Mouse (Mus musculus) liver, embryonic 11.5 days (tissue): ENCODE results near the gene Cdh13. TPM values are rescaled to one million over a fixed set of nuclear protein-coding genes. Genes with fewer than 3 reads are reported as not detected.

Experiments
- ATAC-seq: fragments of 200-750 bp; cut with Nextera tagmentation; replicated peaks from 2 replicates; pipeline ENCODE4 v1.8.0; 2017; ENCODE audit warnings: moderate number of reproducible peaks, mild to moderate bottlenecking, moderate TSS enrichment, moderate library complexity; ENCODE audit not compliant: low FRiP score
- DNase-seq: peaks from one replicate; pipeline ENCODE4 v3.0.0-alpha.2; 2017; ENCODE audit warnings: low spot score
- H3K27ac ChIP-seq: fragments of 300-500 bp; sonication (generic); 2 replicates; pipeline ENCODE4 v1.5.1; 2014; ENCODE audit warnings: mild to moderate bottlenecking, low read depth, low read length, control low read depth
- H3K27me3 ChIP-seq: fragments of 300-500 bp; sonication (generic); replicated peaks from 2 replicates; pipeline ENCODE4 v1.6.1; 2014; ENCODE audit warnings: low read length, mixed read lengths; ENCODE audit not compliant: control insufficient read depth, insufficient read depth
- H3K36me3 ChIP-seq: fragments of 300-500 bp; sonication (generic); 2 replicates; pipeline ENCODE4 v1.6.1; 2014; ENCODE audit warnings: mild to moderate bottlenecking, low read length, moderate library complexity, mixed read lengths; ENCODE audit not compliant: control insufficient read depth, insufficient read depth
- H3K4me1 ChIP-seq: fragments of 300-500 bp; sonication (generic); replicated peaks from 2 replicates; pipeline ENCODE4 v1.6.1; 2014; ENCODE audit warnings: low read length, mixed read lengths; ENCODE audit not compliant: control insufficient read depth, insufficient read depth
- H3K4me2 ChIP-seq: fragments of 300-500 bp; sonication (generic); 2 replicates; pipeline ENCODE4 v1.6.1; 2014; ENCODE audit warnings: mild to moderate bottlenecking, control low read depth, moderate library complexity
- H3K4me3 ChIP-seq: fragments of 300-500 bp; sonication (generic); 2 replicates; pipeline ENCODE4 v1.5.1; 2014; ENCODE audit warnings: low read depth, low read length, control low read depth
- H3K9ac ChIP-seq: fragments of 300-500 bp; sonication (generic); 2 replicates; pipeline ENCODE4 v1.6.1; 2014; ENCODE audit warnings: low read depth, low read length, control low read depth
- H3K9me3 ChIP-seq: fragments of 300-500 bp; sonication (generic); 2 replicates; pipeline ENCODE4 v1.6.1; 2016; ENCODE audit warnings: low read length, inconsistent platforms, mixed read lengths; ENCODE audit not compliant: control insufficient read depth
- WGBS: fragments of 180-500 bp; shearing (Covaris S2); extraction: QIAGEN DNeasy Blood & Tissue Kit; methylation state at CpG from one replicate; pipeline ENCODE4 v1.1.7; 2014; 5-methylcytosine and 5-hydroxymethylcytosine counted together
- polyA plus RNA-seq: library from polyadenylated mRNA; unstranded; fragments of >200 nt; fragmentation: Nextera tagmentation; extraction: Ambion mirVana; gene quantifications from 2 replicates; pipeline ENCODE4 v1.2.1, GENCODE M21; 2014

Gene Cdh13
- polyA plus RNA-seq, 1 experiment from 2014 or later, result 2.9 TPM

- Histone ChIP-seq H3K4me2 (no peak overlapping the region), H3K9ac (no peak overlapping the region), H3K27me3 (no peaks in the 10 kb centered on the region), H3K36me3 (no peaks in the 10 kb centered on the region), H3K4me3 (no peak overlapping the region), H3K9me3 (no peaks in the 10 kb centered on the region; the same call in 1 of the 2 replicates), H3K4me1 (no peaks in the 10 kb centered on the region), H3K27ac (no peak overlapping the region)
- DNase-seq (no peak), ATAC-seq (no peak)
- WGBS, result 85% methylated on average over 3 of the region's 3 CpGs
These were observed 181.9 kb downstream of the Cdh13 start for GRCm38 (mm10) chr8:118465330-118465948.

- WGBS, result 84% methylated on average over 9 of the region's 9 CpGs
- H3K9me3 ChIP-seq, result no peaks in the 10 kb centered on the region
- DNase-seq (no peak), ATAC-seq (no peak)
- no peaks in the 10 kb centered on the region for H3K36me3 ChIP-seq
- H3K9ac ChIP-seq, result no peak overlapping the region
- no peaks in the 10 kb centered on the region for H3K4me1 ChIP-seq
- no peak overlapping the region for H3K4me2 ChIP-seq
- H3K4me3 ChIP-seq, result no peak overlapping the region
- H3K27ac ChIP-seq, result no peak overlapping the region
- no peaks in the 10 kb centered on the region for H3K27me3 ChIP-seq
These were observed 194.1 kb downstream of the Cdh13 start for GRCm38 (mm10) chr8:118477587-118477986.

- ATAC-seq, result no peak
- no peak for DNase-seq
- H3K4me1 ChIP-seq, result no peaks in the 10 kb centered on the region
- H3K27ac ChIP-seq, result no peak overlapping the region
- no peaks in the 10 kb centered on the region for H3K36me3 ChIP-seq
- H3K4me3 ChIP-seq, result no peak overlapping the region
- no peak overlapping the region for H3K4me2 ChIP-seq
- 78% methylated on average over 4 of the region's 4 CpGs for WGBS
- no peaks in the 10 kb centered on the region for H3K9me3 ChIP-seq
- no peak overlapping the region for H3K9ac ChIP-seq
- no peaks in the 10 kb centered on the region for H3K27me3 ChIP-seq
These were observed 205.2 kb downstream of the Cdh13 start for GRCm38 (mm10) chr8:118488735-118489134.

GRCm38 (mm10) chr8:118502509-118502908 lies 219.0 kb downstream of the Cdh13 start:
- Histone ChIP-seq H3K27me3 (no peaks in the 10 kb centered on the region), H3K9ac (no peak overlapping the region), H3K36me3 (no peaks in the 10 kb centered on the region), H3K4me3 (no peak overlapping the region), H3K4me1 (no peaks in the 10 kb centered on the region), H3K27ac (no peak overlapping the region), H3K4me2 (no peak overlapping the region), H3K9me3 (no peaks in the 10 kb centered on the region)
- no peak for DNase-seq
- no peak for ATAC-seq
- WGBS, result 84% methylated on average over 8 of the region's 8 CpGs

- Histone ChIP-seq H3K4me3 (no peak overlapping the region), H3K27ac (no peak overlapping the region), H3K4me2 (no peak overlapping the region), H3K4me1 (no peaks in the 10 kb centered on the region), H3K27me3 (no peaks in the 10 kb centered on the region), H3K9me3 (no peaks in the 10 kb centered on the region), H3K9ac (no peak overlapping the region), H3K36me3 (no peaks in the 10 kb centered on the region)
- WGBS, result 91% methylated on average over 5 of the region's 5 CpGs
- DNase-seq (no peak), ATAC-seq (no peak)
These were observed 225.9 kb downstream of the Cdh13 start for GRCm38 (mm10) chr8:118509426-118509825.

GRCm38 (mm10) chr8:118513259-118513658 lies 229.7 kb downstream of the Cdh13 start:
- no peak overlapping the region for H3K9ac ChIP-seq
- no peak overlapping the region for H3K27ac ChIP-seq
- WGBS, result 64% methylated on average over 6 of the region's 6 CpGs
- DNase-seq, result no peak
- no peak overlapping the region for H3K4me3 ChIP-seq
- no peaks in the 10 kb centered on the region for H3K9me3 ChIP-seq
- no peaks in the 10 kb centered on the region for H3K27me3 ChIP-seq
- H3K4me1 ChIP-seq, result no peaks in the 10 kb centered on the region
- no peaks in the 10 kb centered on the region for H3K36me3 ChIP-seq
- ATAC-seq, result no peak
- no peak overlapping the region for H3K4me2 ChIP-seq

- no peak for DNase-seq
- Histone ChIP-seq H3K4me3 (no peak overlapping the region), H3K36me3 (no peaks in the 10 kb centered on the region), H3K4me2 (no peak overlapping the region), H3K27me3 (no peaks in the 10 kb centered on the region), H3K27ac (no peak overlapping the region), H3K9ac (no peak overlapping the region), H3K4me1 (no peaks in the 10 kb centered on the region), H3K9me3 (no peaks in the 10 kb centered on the region)
- 93% methylated on average over 5 of the region's 6 CpGs for WGBS
- no peak for ATAC-seq
These were observed 232.1 kb downstream of the Cdh13 start for GRCm38 (mm10) chr8:118515616-118516015.

GRCm38 (mm10) chr8:118517071-118517470 lies 233.5 kb downstream of the Cdh13 start:
- WGBS, result 52% methylated on average over 4 of the region's 4 CpGs
- Histone ChIP-seq H3K9me3 (no peaks in the 10 kb centered on the region), H3K27me3 (no peaks in the 10 kb centered on the region), H3K4me1 (no peaks in the 10 kb centered on the region), H3K4me2 (no peak overlapping the region), H3K4me3 (no peak overlapping the region), H3K36me3 (no peaks in the 10 kb centered on the region), H3K27ac (no peak overlapping the region), H3K9ac (no peak overlapping the region)
- DNase-seq, result no peak
- ATAC-seq, result no peak

GRCm38 (mm10) chr8:118518030-118518741 lies 234.7 kb downstream of the Cdh13 start:
- ATAC-seq, result no peak
- no peaks in the 10 kb centered on the region for H3K9me3 ChIP-seq
- no peak for DNase-seq
- no peaks in the 10 kb centered on the region for H3K36me3 ChIP-seq
- H3K4me2 ChIP-seq, result no peak overlapping the region
- H3K4me1 ChIP-seq, result no peaks in the 10 kb centered on the region
- no peak overlapping the region for H3K9ac ChIP-seq
- H3K27ac ChIP-seq, result no peak overlapping the region
- 69% methylated on average over 13 of the region's 13 CpGs for WGBS
- H3K4me3 ChIP-seq, result no peak overlapping the region
- no peaks in the 10 kb centered on the region for H3K27me3 ChIP-seq
